Mouse (Mus musculus) limb, embryonic 13.5 days (tissue): ENCODE measurements around the gene Gprin3. TPM values are rescaled to one million over a fixed set of nuclear protein-coding genes. Genes with fewer than 3 reads are reported as not detected.
"Not testable (repeated sequence)": the region's sequence is repeated elsewhere in the genome, so short reads cannot be mapped to it uniquely, and the experiment has no call there.

ENCODE experiments used
- ATAC-seq: fragments of 200-750 bp; cut with Nextera tagmentation; 2 replicates; pipeline ENCODE4 v1.8.0; 2017; ENCODE audit warnings: low read depth, moderate number of reproducible peaks, moderate TSS enrichment; ENCODE audit not compliant: low FRiP score
- H3K27ac ChIP-seq: fragments of 300-500 bp; sonication (generic); 2 replicates; pipeline ENCODE4 v1.5.1; 2015; ENCODE audit warnings: inconsistent platforms, mild to moderate bottlenecking, moderate library complexity
- H3K27me3 ChIP-seq: fragments of 300-500 bp; sonication (generic); 2 replicates; pipeline ENCODE4 v1.6.1; 2015; ENCODE audit warnings: mild to moderate bottlenecking, inconsistent platforms
- H3K36me3 ChIP-seq: fragments of 300-500 bp; sonication (generic); 2 replicates; pipeline ENCODE4 v1.6.1; 2015; ENCODE audit warnings: inconsistent platforms, mild to moderate bottlenecking, moderate library complexity
- H3K4me1 ChIP-seq: fragments of 300-500 bp; sonication (generic); 2 replicates; pipeline ENCODE4 v1.6.1; 2015; ENCODE audit warnings: inconsistent platforms
- H3K4me2 ChIP-seq: fragments of 300-500 bp; sonication (generic); replicated peaks from 2 replicates; pipeline ENCODE4 v1.6.1; 2015; ENCODE audit warnings: inconsistent platforms, mild to moderate bottlenecking, moderate library complexity
- H3K4me3 ChIP-seq: fragments of 300-500 bp; sonication (generic); 2 replicates; pipeline ENCODE4 v1.5.1; 2015; ENCODE audit warnings: moderate library complexity, mild to moderate bottlenecking, inconsistent platforms
- H3K9ac ChIP-seq: fragments of 300-500 bp; sonication (generic); 2 replicates; pipeline ENCODE4 v1.6.1; 2015; ENCODE audit warnings: mild to moderate bottlenecking, inconsistent platforms
- H3K9me3 ChIP-seq: fragments of 300-500 bp; sonication (generic); 2 replicates; pipeline ENCODE4 v1.6.1; 2016; ENCODE audit warnings: inconsistent platforms
- WGBS: fragments of 180-500 bp; shearing (Covaris S2); methylation state at CpG from one replicate; pipeline ENCODE4 v1.1.7; 2015; 5-methylcytosine and 5-hydroxymethylcytosine counted together
- polyA plus RNA-seq: library from polyadenylated mRNA; unstranded; fragments of >200 nt; fragmentation: Nextera tagmentation; extraction: Ambion mirVana; gene quantifications from 2 replicates; pipeline ENCODE4 v1.2.1, GENCODE M21; 2015

Gprin3 gene
- polyA plus RNA-seq, 1 experiment from 2014 or later: 1.3 TPM

DNA sequence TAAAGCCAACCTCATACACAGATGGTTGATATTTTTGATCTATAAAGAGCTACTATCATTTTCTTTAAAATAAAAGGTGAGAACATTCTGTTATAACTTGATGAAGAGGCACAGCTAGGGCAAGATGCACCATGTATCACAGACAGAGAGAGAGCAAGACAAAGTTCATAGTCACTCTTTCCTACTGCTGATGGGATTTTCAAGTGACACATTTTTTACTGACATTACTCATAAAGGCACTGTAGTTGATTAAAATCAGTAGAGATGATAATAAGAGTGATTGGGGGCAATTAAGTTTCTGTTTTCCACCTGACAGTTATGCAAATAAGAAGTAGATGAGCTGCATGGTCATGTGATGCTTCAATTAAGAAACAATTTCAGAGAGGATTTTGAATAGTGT lies 110.2 kb downstream of the Gprin3 start:
- Histone ChIP-seq H3K36me3 (no peaks in the 10 kb centered on the region), H3K27me3 (no peaks in the 10 kb centered on the region), H3K9ac (no peak overlapping the region), H3K27ac (no peak overlapping the region), H3K4me2 (no peak overlapping the region), H3K4me1 (no peaks in the 10 kb centered on the region), H3K9me3 (no peaks in the 10 kb centered on the region), H3K4me3 (no peak overlapping the region)
- ATAC-seq: no peak

DNA sequence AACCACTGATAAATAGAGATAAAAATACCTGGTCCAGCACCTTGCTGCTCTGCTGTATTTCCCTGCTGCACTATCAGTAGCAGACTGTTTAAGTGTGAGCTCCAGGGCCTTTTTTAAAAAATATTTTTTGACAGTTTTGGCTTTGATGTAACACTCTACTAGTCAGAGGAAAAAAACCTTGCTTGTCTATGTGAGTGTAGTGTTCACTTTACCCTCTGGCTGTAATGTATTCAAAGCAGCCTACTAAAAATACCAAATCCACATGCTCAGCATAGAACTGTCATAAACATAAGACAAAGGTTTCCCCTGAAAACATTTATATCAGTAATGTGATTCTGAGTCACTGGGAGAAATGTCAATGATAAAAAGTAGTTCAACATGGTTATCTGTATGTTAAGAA lies 111.0 kb downstream of the Gprin3 start:
- H3K4me1 ChIP-seq: no peaks in the 10 kb centered on the region
- H3K9me3 ChIP-seq: no peaks in the 10 kb centered on the region
- no peak overlapping the region for H3K4me3 ChIP-seq
- H3K4me2 ChIP-seq: no peak overlapping the region
- H3K27me3 ChIP-seq: no peaks in the 10 kb centered on the region
- no peak overlapping the region for H3K27ac ChIP-seq
- ATAC-seq: no peak
- H3K36me3 ChIP-seq: no peaks in the 10 kb centered on the region
- no peak overlapping the region for H3K9ac ChIP-seq

DNA sequence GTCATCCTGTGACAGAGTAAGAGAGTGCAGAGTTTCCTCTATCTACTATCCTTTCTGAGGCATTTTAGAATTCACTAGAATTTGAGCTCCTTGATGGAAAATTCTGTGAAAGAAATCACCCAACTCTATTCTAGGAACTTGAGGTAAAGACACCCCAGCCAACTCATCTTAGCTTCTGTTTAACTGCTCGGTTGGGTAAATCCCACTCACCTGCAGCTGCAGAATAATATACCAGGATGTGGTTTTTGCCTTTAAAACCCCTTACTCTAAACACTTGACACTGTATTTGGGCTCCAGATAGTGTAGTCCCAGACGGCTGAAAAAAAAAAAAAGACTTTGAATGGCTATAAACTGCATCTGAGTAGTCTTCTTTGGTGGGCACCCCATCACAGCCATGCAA lies 112.9 kb downstream of the Gprin3 start:
- H3K9ac ChIP-seq: no peak overlapping the region
- H3K9me3 ChIP-seq: no peaks in the 10 kb centered on the region
- no peaks in the 10 kb centered on the region for H3K27me3 ChIP-seq
- H3K4me2 ChIP-seq: no peak overlapping the region
- ATAC-seq: no peak
- H3K4me1 ChIP-seq: no peaks in the 10 kb centered on the region
- WGBS: 61% methylated on average over 2 of the region's 2 CpGs
- no peak overlapping the region for H3K27ac ChIP-seq
- no peaks in the 10 kb centered on the region for H3K36me3 ChIP-seq
- H3K4me3 ChIP-seq: no peak overlapping the region

DNA sequence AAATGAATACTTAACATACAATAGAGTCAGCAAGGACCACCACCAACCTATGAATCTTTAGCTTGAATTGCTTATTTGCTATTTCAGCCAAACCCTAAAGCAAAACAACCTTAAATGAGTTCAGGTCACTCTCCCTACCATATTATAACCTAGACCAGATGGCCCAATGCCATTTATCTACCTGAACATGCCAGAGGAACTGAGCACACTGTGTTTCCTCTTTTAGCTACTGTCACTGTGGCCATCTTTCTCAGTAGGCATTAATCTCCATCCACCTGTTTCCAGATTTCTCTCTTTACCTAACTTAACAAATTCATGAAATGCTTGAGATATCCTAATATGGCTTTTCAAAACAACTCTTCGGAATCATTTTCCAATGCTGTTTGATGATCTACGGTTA lies 114.9 kb downstream of the Gprin3 start:
- H3K9me3 ChIP-seq: no peaks in the 10 kb centered on the region
- WGBS: 89% methylated on average over 2 of the region's 2 CpGs
- no peaks in the 10 kb centered on the region for H3K27me3 ChIP-seq
- no peak overlapping the region for H3K9ac ChIP-seq
- no peak overlapping the region for H3K27ac ChIP-seq
- H3K4me3 ChIP-seq: no peak overlapping the region
- H3K4me2 ChIP-seq: no peak overlapping the region
- no peaks in the 10 kb centered on the region for H3K36me3 ChIP-seq
- no peak for ATAC-seq
- no peaks in the 10 kb centered on the region for H3K4me1 ChIP-seq

DNA sequence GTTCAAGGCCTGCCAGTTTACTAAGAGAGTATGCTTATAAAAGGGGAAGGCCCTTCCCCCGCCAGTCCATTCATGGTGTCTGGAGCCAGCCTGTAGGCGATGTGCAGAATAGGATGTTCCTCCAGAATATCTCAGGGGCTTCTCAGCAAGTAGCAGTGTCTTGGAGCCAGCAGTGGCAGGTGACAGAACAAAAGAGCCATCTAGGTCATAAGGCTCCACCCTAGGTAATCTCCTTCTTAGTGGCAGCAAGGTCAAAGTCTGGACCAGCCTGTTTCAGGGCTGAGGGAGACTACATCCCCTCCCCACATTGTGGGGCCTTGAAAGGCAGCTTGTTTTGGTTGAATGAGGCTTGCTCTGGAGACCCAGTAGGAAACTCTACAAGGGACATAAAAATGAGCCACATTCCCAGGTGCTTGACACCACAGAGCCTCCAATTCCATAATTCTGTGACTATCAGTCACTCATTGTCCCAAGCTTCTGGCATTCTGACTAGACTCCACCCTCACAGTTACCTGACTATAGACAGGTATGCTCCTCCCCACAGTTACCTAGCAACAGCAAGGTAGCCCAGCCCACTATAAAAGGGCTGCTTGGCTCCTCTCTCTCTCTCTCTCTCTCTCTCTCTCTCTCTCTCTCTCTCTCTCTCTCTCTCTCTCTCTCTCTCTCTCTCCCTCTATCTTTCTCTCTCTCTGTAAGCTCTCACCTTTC lies 121.7 kb downstream of the Gprin3 start:
- H3K27me3 ChIP-seq, ATAC-seq, H3K9me3 ChIP-seq, H3K4me2 ChIP-seq, H3K36me3 ChIP-seq, H3K9ac ChIP-seq, H3K4me3 ChIP-seq, H3K4me1 ChIP-seq, H3K27ac ChIP-seq: not testable (repeated sequence)
- WGBS: 80% methylated on average over 2 of the region's 2 CpGs

DNA sequence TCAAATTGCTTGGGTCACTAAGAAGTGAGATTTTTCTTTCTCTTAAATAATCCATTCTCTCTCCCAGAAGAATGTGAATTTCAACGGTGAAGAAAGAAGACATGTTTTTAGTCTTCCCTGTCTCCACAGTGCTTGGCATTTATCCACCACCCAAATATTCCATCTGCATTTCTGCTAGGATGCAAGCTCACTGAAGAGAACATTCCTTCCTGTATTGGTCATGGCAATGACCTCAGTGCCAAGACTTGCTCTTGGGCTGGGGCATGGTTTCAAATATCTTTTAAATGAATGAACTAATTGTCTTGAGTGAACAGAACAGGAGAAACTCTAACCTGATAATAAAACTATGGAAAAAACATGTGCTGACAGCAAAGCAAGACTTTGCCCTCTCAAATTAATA lies 123.1 kb downstream of the Gprin3 start:
- Histone ChIP-seq H3K9ac (no peak overlapping the region), H3K9me3 (no peaks in the 10 kb centered on the region), H3K4me2 (no peak overlapping the region), H3K27me3 (no peaks in the 10 kb centered on the region), H3K27ac (no peak overlapping the region), H3K4me1 (no peaks in the 10 kb centered on the region), H3K36me3 (no peaks in the 10 kb centered on the region), H3K4me3 (no peak overlapping the region)
- no peak for ATAC-seq
- WGBS: 74% methylated on average over 1 of the region's 1 CpGs

Other genes with a start within 250 kb of the Gprin3 start
- 13.3 and 13.6 TPM in 2 replicates for gene Tigd2, start 217.4 kb downstream of the Gprin3 start, polyA plus RNA-seq